Mouse (Mus musculus): ENCODE measurements at regions not wholly inside any gene's neighbourhood (a gene's known extent, or its start where the extent isn't known, plus 50 kb on each side); places are given as distances from the start of the nearest gene placed in this dataset.
"Not testable (repeated sequence)": the region's sequence is repeated elsewhere in the genome, so short reads cannot be mapped to it uniquely, and the experiment has no call there.

DNA sequence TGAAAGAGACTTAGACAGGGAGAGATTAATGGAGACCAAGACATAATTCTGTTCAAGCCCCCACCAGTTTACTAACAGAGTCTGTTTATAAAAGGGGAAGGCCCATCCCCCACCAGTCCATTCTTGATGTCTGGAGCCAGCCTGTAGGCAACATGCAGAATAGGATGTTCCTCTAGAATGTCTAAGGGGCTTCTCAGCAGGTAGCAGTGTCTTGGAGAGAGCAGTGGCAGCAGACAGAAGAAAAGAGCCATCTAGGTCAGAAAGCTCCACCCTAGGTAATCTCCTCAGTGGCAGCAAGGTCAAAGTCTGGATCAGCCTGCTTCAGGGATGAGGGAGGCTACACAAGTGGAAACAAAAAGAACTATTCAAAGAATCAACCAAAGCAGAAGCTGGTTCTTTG lies 614.6 kb upstream of the Ghitm start:
- not testable (repeated sequence) for TF ChIP-seq CTCF (IDR thresholded peaks at IDR 0.05; ENCODE audit: control insufficient read depth, insufficient read depth, insufficient replicate concordance, low read depth, low read length); POLR2A (IDR thresholded peaks at IDR 0.05; ENCODE audit: control insufficient read depth, low read depth, low read length)
